Mouse (Mus musculus) liver, adult 2 months (tissue): ENCODE data around the gene Lima1. TPM values are rescaled to one million over a fixed set of nuclear protein-coding genes. Genes with fewer than 3 reads are reported as not detected.

ENCODE experiments used
- DNase-seq: peaks from one replicate; pipeline ENCODE4 v3.0.0-alpha.2; 2011; ENCODE audit warnings: low read depth, low spot score; ENCODE audit errors: extremely low read depth
- H3K27ac ChIP-seq: fragments of 200-500 bp; replicated peaks from 2 replicates; pipeline ENCODE4 v1.5.1; 2012; ENCODE audit warnings: low read depth, mild to moderate bottlenecking, control low read depth, inconsistent platforms, low read length; ENCODE audit not compliant: insufficient read depth
- H3K27me3 ChIP-seq: fragments of 200-500 bp; 2 replicates; pipeline ENCODE4 v1.6.1; 2012; ENCODE audit warnings: mild to moderate bottlenecking, moderate library complexity, low read length, inconsistent platforms; ENCODE audit not compliant: control insufficient read depth, insufficient read depth
- H3K36me3 ChIP-seq: fragments of 200-500 bp; 2 replicates; pipeline ENCODE4 v1.6.1; 2012; ENCODE audit warnings: low read length, inconsistent platforms; ENCODE audit not compliant: control insufficient read depth, insufficient read depth
- H3K4me1 ChIP-seq: fragments of 200-500 bp; 2 replicates; pipeline ENCODE4 v1.6.1; 2011; ENCODE audit warnings: low read length; ENCODE audit not compliant: control insufficient read depth, insufficient read depth
- H3K4me3 ChIP-seq: fragments of 200-500 bp; 2 replicates; pipeline ENCODE4 v1.5.1; 2011; ENCODE audit warnings: low read depth, mild to moderate bottlenecking, control low read depth, low read length, moderate library complexity; ENCODE audit not compliant: insufficient read depth
- H3K79me2 ChIP-seq: fragments of 200-500 bp; 2 replicates; pipeline ENCODE4 v1.6.1; 2012; ENCODE audit warnings: inconsistent platforms, mild to moderate bottlenecking, low read length, moderate library complexity; ENCODE audit not compliant: control insufficient read depth, insufficient read depth
- H3K9ac ChIP-seq: fragments of 200-500 bp; 2 replicates; pipeline ENCODE4 v1.6.1; 2012; ENCODE audit warnings: low read depth, mild to moderate bottlenecking, control low read depth, inconsistent platforms, low read length
- CTCF ChIP-seq: fragments of 200-500 bp; IDR thresholded peaks from 2 replicates; pipeline ENCODE4 v1.5.1; 2011; ENCODE audit warnings: low read depth, low read length, control low read depth
- POLR2A ChIP-seq: fragments of 200-500 bp; IDR thresholded peaks from 2 replicates; pipeline ENCODE4 v1.6.1; 2011; ENCODE audit warnings: low read length, control low read depth; ENCODE audit not compliant: insufficient read depth; ENCODE audit errors: extremely low read depth
- WGBS: fragments of 180-500 bp; shearing (Covaris S2); methylation state at CpG from one replicate; pipeline ENCODE4 v1.1.7; 2018; 5-methylcytosine and 5-hydroxymethylcytosine counted together
- polyA plus RNA-seq: library from polyadenylated mRNA; depleted of rRNA; stranded (reverse); fragments of >200 nt; gene quantifications from 2 replicates; pipeline ENCODE4 v1.2.3, GENCODE M21; 2012; rRNA removed
- total RNA-seq: library from RNA; depleted of rRNA; stranded (reverse); fragments of >200 nt; gene quantifications from 2 replicates; pipeline ENCODE4 v1.2.3, GENCODE M21; 2014; rRNA removed

Gene Lima1
- total and polyA plus RNA-seq, 2 experiments, result 11.2 to 28.9 TPM

GRCm38 (mm10) chr15:99729056-99729783 is 146.0 kb downstream of the Lima1 start:
- 96% methylated on average over 4 of the region's 4 CpGs for WGBS
- Histone ChIP-seq H3K79me2 (peaks cover 2% of the 10 kb centered on the region; the same call in 1 of the 2 replicates), H3K27ac (no peak overlapping the region), H3K27me3 (no peaks in the 10 kb centered on the region), H3K4me1 (peaks cover 10% of the 10 kb centered on the region), H3K4me3 (no peak overlapping the region), H3K9ac (no peak overlapping the region), H3K36me3 (peaks cover 5% of the 10 kb centered on the region; the same call in 1 of the 2 replicates)
- no peak for DNase-seq
- TF ChIP-seq POLR2A, result no peak
- peak; percentile 14; the same call in 1 of the 2 replicates for TF ChIP-seq CTCF

Other genes starting within 250 kb of the Lima1 start
- 0.92 and 1.4 TPM in 2 replicates for gene Racgap1, start 223.8 kb downstream of the Lima1 start, total RNA-seq
- gene Racgap1, start 223.8 kb downstream of the Lima1 start, polyA plus RNA-seq, result 0.32 and 0.56 TPM in 2 replicates
- not detected in 2 replicates for gene Asic1, start 205.1 kb downstream of the Lima1 start, total RNA-seq
- 0.16 TPM in 1 of 2 replicates, not detected in the other for gene Asic1, start 205.1 kb downstream of the Lima1 start, polyA plus RNA-seq
- 2.0 and 3.1 TPM in 2 replicates for gene Smarcd1, start 173.3 kb downstream of the Lima1 start, total RNA-seq
- gene Smarcd1, start 173.3 kb downstream of the Lima1 start, polyA plus RNA-seq, result 8.5 and 9.3 TPM in 2 replicates
- not detected in 2 replicates for gene Gm17349, start 170.0 kb downstream of the Lima1 start, total RNA-seq
- gene Gm17349, start 170.0 kb downstream of the Lima1 start, polyA plus RNA-seq, result 1.4 TPM in 1 of 2 replicates, not detected in the other
- 147 and 151 TPM in 2 replicates for gene Gpd1, start 157.9 kb downstream of the Lima1 start, total RNA-seq
- gene Gpd1, start 157.9 kb downstream of the Lima1 start, polyA plus RNA-seq, result 233 and 311 TPM in 2 replicates
- gene Cox14, start 149.8 kb downstream of the Lima1 start, total RNA-seq, result 58.6 and 70.0 TPM in 2 replicates
- gene Cox14, start 149.8 kb downstream of the Lima1 start, polyA plus RNA-seq, result 115 and 117 TPM in 2 replicates
- 3.2 and 3.8 TPM in 2 replicates for gene Cers5, start 102.6 kb downstream of the Lima1 start, total RNA-seq
- 1.7 and 2.0 TPM in 2 replicates for gene Cers5, start 102.6 kb downstream of the Lima1 start, polyA plus RNA-seq
- not detected in 2 replicates for gene Fam186a, start 91.6 kb upstream of the Lima1 start, total RNA-seq
- not detected in 2 replicates for gene Fam186a, start 91.6 kb upstream of the Lima1 start, polyA plus RNA-seq
- 40.5 and 48.3 TPM in 2 replicates for gene Larp4, start 94.6 kb upstream of the Lima1 start, total RNA-seq
- 26.5 and 32.7 TPM in 2 replicates for gene Larp4, start 94.6 kb upstream of the Lima1 start, polyA plus RNA-seq
- 3.1 and 5.3 TPM in 2 replicates for gene Dip2b, start 163.2 kb upstream of the Lima1 start, total RNA-seq
- 2.0 TPM in 2 replicates for gene Dip2b, start 163.2 kb upstream of the Lima1 start, polyA plus RNA-seq